Mouse (Mus musculus) T-helper 1 cell (primary cell): ENCODE measurements around the gene Gm15517.
"Not testable (repeated sequence)": the region's sequence is repeated elsewhere in the genome, so short reads cannot be mapped to it uniquely, and the experiment has no call there.

Source experiments
- in situ Hi-C: fragments of 300-600 bp; cut with MboI, MseI; formaldehyde crosslinking; loops from one replicate; pipeline ENCODE4 v1.15.1; 2025; ENCODE audit warnings: high pct_unique_total_duplicates

Gene Gm15517

DNA sequence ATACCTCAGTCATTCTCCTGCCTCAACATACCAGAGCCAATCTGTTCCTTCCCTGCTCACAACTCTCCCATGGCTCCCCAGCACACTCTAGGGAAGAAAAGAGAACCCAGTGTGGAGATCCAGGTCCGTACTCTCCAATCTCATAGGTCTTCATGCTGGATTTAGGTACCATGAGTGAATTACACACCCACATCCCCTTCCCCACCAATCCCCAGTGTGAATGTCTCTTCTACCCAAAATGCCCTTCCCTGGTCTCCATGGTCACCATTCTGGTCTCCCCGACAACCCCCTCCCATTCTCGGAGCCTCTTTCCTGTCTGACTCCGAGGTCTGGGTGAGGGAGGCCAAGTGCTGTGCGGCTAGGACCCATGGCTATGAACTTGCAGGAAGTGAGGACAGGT lies at the start of gene Gm15517:
Gm15517 (plus strand) TSS at position 301 of the 400 bp plus-strand sequence.
- in situ Hi-C loops, result loop anchor here (5.0 kb wide), 1 partner anchor 41 kb away; no protein-coding TSS in a partner anchor

DNA sequence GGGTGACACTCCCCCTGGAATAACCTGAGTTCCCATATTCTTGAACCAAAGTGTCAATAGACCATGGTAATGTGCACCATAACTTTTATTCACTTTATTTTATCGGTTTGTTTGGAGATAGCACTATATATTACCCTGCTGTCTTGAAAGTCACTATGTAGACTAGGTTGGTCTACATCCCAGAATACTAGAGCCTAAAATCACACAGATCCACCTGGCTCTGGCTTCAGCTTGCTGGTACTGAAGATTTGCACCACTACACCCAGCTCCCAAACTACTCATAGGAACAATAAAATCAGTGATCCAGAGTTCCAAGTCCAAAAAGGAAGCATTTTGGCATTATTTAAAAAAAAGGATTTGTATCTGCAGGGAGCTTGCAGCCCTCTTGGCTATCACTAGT lies 45.6 kb upstream of the Gm15517 start, which contains the start of gene Klk1b5:
Klk1b5 (plus strand) TSS at position 301 of the 400 bp plus-strand sequence.
- in situ Hi-C loops, result no loop called here

DNA sequence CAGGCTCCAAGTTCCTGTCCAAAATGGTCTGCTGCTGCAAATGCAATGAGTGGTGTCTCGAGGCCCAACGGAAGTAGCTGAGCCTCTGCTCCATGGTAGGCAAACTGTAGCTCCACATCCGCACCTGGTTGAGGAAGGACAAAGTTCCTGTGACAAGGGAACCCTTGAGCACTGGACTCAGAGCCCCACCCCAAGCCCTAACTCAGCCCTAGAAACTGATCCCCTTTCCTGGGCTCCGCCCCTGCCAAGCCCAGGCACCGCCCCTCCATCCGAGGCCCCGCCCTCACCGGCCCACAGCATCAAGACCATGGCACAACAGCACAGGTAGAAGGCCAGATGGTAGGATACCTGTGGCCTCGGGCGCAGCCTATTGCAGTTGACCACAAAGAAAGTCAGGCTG lies 39.6 kb upstream of the Gm15517 start:
- in situ Hi-C loops, result not testable (repeated sequence)

DNA sequence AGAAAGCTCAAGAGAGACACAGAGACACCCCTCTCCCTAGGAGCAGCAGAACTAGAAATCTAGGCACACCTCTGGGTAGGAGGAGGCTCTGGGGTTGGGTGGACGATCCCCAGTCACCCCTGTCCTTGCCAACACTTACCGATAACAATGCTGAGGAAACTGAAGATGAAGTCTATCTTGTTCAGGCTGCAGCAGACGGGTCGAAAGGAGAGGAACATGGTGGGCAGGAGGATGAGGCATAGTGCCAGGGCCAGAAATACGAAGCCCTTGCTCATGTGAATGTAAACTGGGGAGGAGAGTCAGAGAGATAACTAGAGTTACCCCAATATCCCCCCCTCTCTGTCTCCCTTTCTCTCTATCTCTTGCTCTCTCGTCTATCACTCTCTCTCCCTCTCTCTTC lies 38.9 kb upstream of the Gm15517 start:
- in situ Hi-C loops, result not testable (repeated sequence)

DNA sequence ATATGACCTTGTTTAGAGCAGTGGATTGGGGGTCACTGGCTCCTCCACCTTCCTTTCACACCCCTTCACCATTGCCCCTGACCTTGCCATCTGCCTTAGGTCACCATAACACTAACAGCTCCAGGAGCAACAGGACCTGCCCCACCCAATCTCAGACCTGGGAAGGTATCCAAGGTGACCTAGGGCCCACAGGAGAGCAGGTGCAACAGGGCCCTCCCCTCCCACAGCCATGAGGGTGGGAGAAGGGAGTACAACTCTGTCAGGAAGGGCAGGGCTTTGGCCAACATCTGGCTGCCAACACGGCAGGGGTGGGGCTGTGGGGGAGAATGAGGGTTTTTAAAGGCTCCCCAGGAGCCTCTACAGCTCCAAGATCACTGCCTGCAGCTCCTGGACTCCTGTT lies 36.2 kb upstream of the Gm15517 start, which contains the start of gene Klk1:
Klk1 (plus strand) TSS at position 285 of the 400 bp plus-strand sequence.
- in situ Hi-C loops, result no loop called here

DNA sequence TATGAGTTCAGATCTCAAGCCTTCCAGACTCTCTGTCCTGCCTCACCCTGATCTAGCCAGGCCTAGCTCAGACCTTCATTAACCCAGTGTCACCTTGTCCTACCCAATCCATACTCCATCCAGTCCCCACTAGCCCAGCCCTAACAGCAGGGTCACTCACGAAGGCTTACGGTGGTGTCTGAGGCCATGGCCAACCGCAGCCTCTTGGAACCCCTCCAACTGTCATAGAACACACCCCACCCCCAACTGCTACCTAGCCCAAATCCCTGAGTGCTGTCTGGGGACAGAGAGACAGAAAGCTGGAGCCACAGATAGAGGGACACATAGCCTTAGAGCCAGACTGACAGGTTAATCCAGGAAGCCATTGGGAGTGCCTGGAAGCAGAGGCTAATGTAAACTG lies 25.3 kb upstream of the Gm15517 start, which contains the start of gene Gm36864:
Gm36864 (plus strand) TSS at position 269 of the 400 bp plus-strand sequence.
- in situ Hi-C loops, result no loop called here

DNA sequence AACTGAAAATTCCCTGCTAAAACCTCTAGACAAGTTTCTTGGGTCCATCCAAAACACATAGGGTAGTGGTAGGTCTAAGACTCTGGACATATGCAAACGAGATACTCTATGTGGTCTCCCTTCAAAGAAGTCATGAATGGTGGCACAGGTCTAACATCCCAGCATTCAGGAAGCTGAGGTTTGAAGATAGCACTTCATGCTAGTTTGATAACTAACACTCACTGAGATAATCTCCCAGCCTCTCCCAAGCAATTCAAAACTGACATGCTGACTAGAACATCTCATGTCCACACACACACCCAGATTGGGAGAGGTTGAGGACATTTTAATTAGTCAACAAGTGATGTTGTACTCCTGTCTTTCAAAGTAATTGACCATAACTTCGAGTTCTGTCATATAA lies 21.3 kb upstream of the Gm15517 start:
- in situ Hi-C loops, result no loop called here

DNA sequence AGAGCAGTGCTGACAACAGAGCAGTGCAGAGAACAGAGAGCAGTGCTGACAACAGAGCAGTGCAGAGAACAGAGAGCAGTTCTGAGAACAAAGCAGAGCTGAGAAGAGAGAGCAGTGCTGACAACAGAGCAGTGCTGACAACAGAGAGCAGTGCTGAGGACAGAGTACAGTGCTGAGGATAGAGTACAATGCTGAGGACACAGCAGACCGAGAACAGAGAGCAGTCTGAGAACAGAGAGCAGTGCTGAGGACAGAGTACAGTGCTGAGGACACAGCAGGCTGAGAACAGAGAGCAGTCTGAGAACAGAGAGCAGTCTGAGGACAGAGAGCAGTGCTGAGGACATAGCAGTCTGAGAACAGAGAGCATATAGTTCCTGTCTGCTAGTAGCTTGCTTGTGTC lies 20.5 kb upstream of the Gm15517 start:
- in situ Hi-C loops, result no loop called here

DNA sequence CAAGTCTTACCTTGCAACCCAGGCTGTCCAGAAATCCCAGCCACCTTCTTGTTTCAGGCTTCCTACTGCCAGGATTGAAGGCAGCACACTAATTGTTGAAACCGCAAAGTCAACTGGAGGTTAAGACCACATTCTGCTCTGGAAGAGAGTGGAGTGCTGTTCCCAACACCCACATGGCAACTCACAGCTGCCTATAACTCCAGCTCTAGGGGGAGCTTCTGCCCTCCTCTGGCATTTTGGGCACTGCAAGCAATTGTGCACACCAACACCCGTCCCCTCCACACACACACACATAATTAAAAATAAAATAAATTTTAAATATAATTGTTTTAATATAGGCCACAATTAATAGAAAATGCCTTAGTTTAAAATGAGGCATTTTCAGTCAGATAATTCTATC lies 20.1 kb upstream of the Gm15517 start:
- in situ Hi-C loops, result no loop called here

DNA sequence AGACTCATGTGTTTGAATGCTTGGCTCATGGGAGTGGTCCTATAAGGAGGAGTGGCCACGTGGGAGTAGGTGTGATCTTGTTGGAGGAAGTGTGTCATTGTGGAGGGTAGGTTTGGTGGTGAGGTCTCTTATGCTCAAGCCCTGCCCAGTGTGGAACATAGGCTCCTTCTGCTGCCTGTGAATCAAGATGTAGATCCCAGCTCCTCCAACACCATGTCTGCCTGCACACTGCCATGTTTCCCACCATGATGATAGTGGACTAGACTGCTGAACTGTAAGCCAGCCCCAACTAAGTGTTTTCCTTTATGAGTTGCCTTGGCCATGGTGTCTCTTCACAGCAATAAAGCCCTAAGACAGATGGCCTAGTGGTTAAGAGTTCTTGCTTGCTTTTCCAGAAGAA lies 17.2 kb upstream of the Gm15517 start:
- in situ Hi-C loops, result no loop called here

DNA sequence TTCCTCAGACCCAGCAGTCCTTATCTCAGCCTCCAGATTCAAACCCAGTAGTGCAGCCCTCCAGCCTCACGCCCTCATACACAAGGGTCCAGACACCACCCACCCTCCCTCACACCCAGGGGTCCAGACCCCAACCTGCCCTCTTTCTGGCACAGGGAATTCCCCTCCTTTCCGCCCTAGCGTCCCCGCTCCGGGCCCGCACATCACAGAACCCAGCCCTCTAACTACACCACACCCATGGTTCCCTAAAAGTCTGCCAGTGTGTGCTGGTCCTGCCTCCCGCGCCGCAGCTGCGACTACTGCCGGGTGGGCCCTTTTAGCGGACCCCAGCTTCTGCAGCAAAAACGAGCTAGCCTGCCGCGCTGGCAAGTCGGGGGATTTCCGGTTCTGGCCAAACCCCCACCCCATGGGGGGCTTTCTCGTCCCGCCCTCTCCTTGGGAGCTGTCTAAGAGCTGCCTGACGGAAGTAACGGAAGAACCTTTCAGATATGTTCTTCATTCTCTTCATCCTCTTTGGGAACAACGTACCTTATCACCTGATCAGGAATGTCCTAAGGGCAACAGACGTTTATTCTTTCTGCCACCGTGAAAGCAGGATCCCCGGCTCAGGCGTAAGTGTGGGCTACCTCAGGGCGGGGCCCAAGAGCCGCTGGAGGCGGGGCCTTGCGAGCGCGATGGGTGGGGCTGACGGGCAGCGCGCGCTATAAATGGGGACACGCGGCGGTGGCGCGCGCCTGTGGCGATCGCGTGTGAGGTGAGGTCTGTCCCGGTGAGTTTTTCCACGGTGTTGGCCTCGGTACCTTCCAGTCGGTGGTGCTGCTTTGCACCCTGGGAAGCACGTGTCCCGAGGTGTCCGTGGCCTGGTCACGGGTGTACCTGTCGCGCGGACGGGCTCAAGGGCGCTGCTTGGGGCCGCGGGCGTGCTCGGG lies 14.9 kb upstream of the Gm15517 start, which contains the start of the genes 1700028J19Rik and 2410002F23Rik:
1700028J19Rik (minus strand) TSS at position 641 of the 929 bp plus-strand sequence.
2410002F23Rik (plus strand) TSS at position 668 of the 929 bp plus-strand sequence.
- in situ Hi-C loops, result no loop called here

- in situ Hi-C loops, result no loop called here
Observed at GRCm38 (mm10) chr7:44246984-44247470, 14.2 kb upstream of the Gm15517 start.

DNA sequence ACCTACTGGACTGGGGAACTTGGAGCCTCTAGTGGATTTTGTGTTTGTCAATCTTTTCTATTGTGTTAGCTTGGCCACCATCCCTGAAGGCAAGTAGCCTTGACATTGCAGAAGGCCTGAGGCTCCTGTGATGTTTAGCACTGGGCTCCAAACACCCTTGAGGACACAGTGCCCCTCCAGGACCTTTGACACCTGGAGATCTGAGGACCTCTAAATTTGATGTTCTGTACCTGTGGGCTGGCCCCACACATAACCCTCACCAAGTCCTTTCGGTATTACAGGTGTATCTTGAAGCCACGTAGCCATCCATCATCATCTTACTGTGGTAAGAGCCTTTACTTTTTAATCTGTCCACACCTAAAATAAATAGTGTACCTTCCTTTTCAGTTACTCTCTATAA lies 13.3 kb upstream of the Gm15517 start:
- in situ Hi-C loops, result no loop called here

- in situ Hi-C loops, result no loop called here
Observed at GRCm38 (mm10) chr7:44249248-44249647, 12.0 kb upstream of the Gm15517 start.

- in situ Hi-C loops, result not testable (repeated sequence)
Observed at GRCm38 (mm10) chr7:44250732-44251275, 10.4 kb upstream of the Gm15517 start.

DNA sequence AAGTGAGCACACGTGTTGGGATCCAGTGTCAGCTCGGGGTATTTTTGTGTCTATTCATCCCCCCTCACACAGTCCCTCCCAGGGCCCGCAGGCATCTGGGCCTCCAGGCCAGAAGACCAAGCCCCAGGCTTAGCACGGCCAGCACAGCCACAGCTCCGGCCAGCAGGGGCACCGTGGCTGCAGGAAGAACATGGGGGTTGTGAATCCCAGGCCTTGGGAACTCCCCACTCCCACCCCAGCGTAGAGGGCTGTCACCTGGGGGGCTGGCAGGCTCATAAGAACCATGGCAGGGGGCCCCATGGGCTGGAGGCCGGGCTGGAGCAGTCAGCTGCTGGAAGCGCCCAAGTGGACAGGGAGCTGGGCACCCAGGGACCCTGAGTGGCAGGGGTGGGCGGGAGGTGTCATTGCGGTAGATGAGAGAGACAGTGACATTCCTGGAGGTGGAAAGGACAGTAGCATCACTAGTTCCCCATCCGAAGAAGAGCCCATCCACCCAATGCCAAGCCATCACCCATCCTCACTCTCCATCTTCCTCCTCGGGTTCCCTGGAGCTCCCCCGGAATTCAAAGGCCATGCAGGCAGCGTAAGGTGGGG lies 8.1 kb upstream of the Gm15517 start:
- in situ Hi-C loops, result no loop called here

GRCm38 (mm10) chr7:44254930-44255329 lies 6.3 kb upstream of the Gm15517 start:
- in situ Hi-C loops, result no loop called here

DNA sequence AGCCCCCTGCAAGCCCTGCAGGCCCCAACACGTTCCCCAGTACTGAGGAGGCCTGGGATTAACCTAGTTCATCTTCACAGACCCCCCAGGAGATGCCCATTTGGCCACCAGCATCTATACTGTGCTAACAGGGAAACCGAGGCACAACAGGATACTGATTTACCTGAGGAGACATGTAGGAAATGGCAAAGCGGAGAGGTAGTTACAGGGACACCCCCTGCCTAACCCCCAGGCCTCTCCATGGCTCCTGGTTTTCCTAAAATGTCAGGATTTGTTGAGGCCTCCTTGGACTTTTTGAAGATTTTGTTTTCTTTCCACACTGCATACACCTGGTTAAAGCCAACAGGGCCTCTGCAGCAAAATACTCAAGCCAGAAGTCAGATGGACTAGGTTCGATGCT lies 4.0 kb upstream of the Gm15517 start, which contains the start of gene Acp4:
Acp4 (minus strand) TSS at position 101 of the 400 bp plus-strand sequence.
- in situ Hi-C loops, result no loop called here

DNA sequence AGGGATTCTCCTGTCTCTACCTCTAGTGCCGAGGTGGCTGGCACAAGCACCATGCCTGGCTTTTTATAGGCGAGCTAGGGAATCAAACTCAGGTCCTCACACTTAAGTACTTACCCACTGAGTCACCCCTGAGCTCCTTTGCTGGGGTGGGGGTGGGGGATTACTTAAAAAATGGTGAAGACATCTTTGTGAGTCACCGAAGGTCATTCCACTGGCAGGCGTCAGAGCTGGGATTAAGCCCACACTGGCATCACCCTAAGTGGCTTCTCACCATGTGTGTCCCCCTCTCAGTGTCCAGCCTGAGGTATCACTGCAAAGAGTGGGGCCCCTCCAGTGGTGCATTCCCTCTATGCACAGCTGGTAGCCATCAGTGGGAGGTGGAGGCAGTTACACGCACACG lies 837 bp upstream of the Gm15517 start:
- in situ Hi-C loops, result loop anchor here (5.0 kb wide), 1 partner anchor 42 kb away; no protein-coding TSS in a partner anchor

GRCm38 (mm10) chr7:44262791-44263643 lies 1.8 kb downstream of the Gm15517 start:
- in situ Hi-C loops, result loop anchor here (5.0 kb wide), 1 partner anchor 39 kb away; no protein-coding TSS in a partner anchor

DNA sequence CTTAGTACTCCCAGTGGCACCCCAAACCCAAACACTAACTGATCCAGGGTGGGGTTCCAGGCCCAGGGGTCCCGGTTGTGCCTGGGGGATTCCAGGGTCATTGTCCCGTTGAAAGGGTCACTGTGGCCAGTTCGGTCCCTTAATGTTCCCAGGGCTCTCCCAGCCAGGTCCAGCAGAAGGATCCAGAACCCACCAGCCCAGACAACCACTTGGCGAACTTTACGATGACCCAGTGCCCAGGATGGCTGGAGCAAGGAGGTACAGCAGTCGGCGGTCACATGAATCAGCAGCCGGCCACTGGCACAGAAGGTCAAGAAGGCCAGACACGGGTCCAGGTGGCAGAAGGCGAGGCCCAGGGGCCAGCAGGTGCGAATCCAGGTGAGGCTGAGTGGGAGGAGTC lies 6.9 kb downstream of the Gm15517 start:
- in situ Hi-C loops, result loop anchor here (5.0 kb wide), 1 partner anchor 84 kb away; no protein-coding TSS in a partner anchor
